Mouse (Mus musculus): ENCODE measurements around the gene B830017H08Rik.

Gene B830017H08Rik

GRCm38 (mm10) chr16:17809711-17810110, 23.2 kb upstream of the B830017H08Rik start:
- no peak for DNase-seq (ENCODE audit: low spot score in 2 of 2)

GRCm38 (mm10) chr16:17812120-17812519, 20.8 kb upstream of the B830017H08Rik start:
- DNase-seq (ENCODE audit: low spot score in 2 of 2), result peak in 1 of 2 experiments; percentile 47

GRCm38 (mm10) chr16:17813173-17813572, 19.7 kb upstream of the B830017H08Rik start:
- no peak for DNase-seq (ENCODE audit: low spot score in 2 of 2)

GRCm38 (mm10) chr16:17815411-17816402, 17.2 kb upstream of the B830017H08Rik start:
- DNase-seq (ENCODE audit: low spot score in 2 of 2), result peak in 1 of 2 experiments; percentile 53

GRCm38 (mm10) chr16:17816528-17816927, 16.4 kb upstream of the B830017H08Rik start:
- no peak for DNase-seq (ENCODE audit: low spot score in 2 of 2)

GRCm38 (mm10) chr16:17826500-17826899, 6.4 kb upstream of the B830017H08Rik start:
- no peak for DNase-seq (ENCODE audit: low spot score in 2 of 2)

GRCm38 (mm10) chr16:17828229-17828628, 4.7 kb upstream of the B830017H08Rik start:
- DNase-seq (ENCODE audit: low spot score in 2 of 2), result no peak

GRCm38 (mm10) chr16:17828867-17829266, 4.1 kb upstream of the B830017H08Rik start:
- no peak for DNase-seq (ENCODE audit: low spot score in 2 of 2)

GRCm38 (mm10) chr16:17830385-17831178, 2.3 kb upstream of the B830017H08Rik start:
- no peak for DNase-seq (ENCODE audit: low spot score in 2 of 2)

GRCm38 (mm10) chr16:17831781-17832180, 1.1 kb upstream of the B830017H08Rik start:
- DNase-seq (ENCODE audit: low spot score in 2 of 2), result no peak

- DNase-seq (ENCODE audit: low spot score in 2 of 2), result no peak
Observed at GRCm38 (mm10) chr16:17833321-17833680, 380 bp downstream of the B830017H08Rik start.

GRCm38 (mm10) chr16:17833681-17834399, 919 bp downstream of the B830017H08Rik start:
- peak in 1 of 2 experiments; percentile 64 for DNase-seq (ENCODE audit: low spot score in 2 of 2)

- DNase-seq (ENCODE audit: low spot score in 2 of 2), result no peak
Observed at GRCm38 (mm10) chr16:17834543-17834942, 1.6 kb downstream of the B830017H08Rik start.

GRCm38 (mm10) chr16:17835481-17835880, 2.6 kb downstream of the B830017H08Rik start:
- DNase-seq (ENCODE audit: low spot score in 2 of 2), result no peak

GRCm38 (mm10) chr16:17838051-17838450, 5.1 kb downstream of the B830017H08Rik start, which contains the start of gene Car15:
TSS of gene Car15 (minus strand) at chr16:17838364.
- no peak for DNase-seq (ENCODE audit: low spot score in 2 of 2)

GRCm38 (mm10) chr16:17839976-17840375, 7.1 kb downstream of the B830017H08Rik start:
- DNase-seq (ENCODE audit: low spot score in 2 of 2), result no peak

GRCm38 (mm10) chr16:17842437-17842836, 9.5 kb downstream of the B830017H08Rik start:
- DNase-seq (ENCODE audit: low spot score in 2 of 2), result no peak

- no peak for DNase-seq (ENCODE audit: low spot score in 2 of 2)
Observed at GRCm38 (mm10) chr16:17843701-17844365, 10.9 kb downstream of the B830017H08Rik start.

- DNase-seq (ENCODE audit: low spot score in 2 of 2), result no peak
Observed at GRCm38 (mm10) chr16:17848431-17848830, 15.5 kb downstream of the B830017H08Rik start.

GRCm38 (mm10) chr16:17848928-17849327, 16.0 kb downstream of the B830017H08Rik start:
- DNase-seq (ENCODE audit: low spot score in 2 of 2), result peak in 1 of 2 experiments; percentile 71

GRCm38 (mm10) chr16:17849486-17849885, 16.6 kb downstream of the B830017H08Rik start:
- DNase-seq (ENCODE audit: low spot score in 2 of 2), result no peak
